Mouse (Mus musculus) kidney, adult 2 months (tissue): ENCODE results near the gene Sox1. TPM values are rescaled to one million over a fixed set of nuclear protein-coding genes. Genes with fewer than 3 reads are reported as not detected.

ENCODE experiments used
- DNase-seq: peaks from one replicate; pipeline ENCODE4 v3.0.0; 2021
- H3K27ac ChIP-seq: fragments of 200-500 bp; 2 replicates; pipeline ENCODE4 v1.5.1; 2012; ENCODE audit warnings: low read depth, low read length, control low read depth, inconsistent platforms; ENCODE audit not compliant: insufficient read depth
- H3K27me3 ChIP-seq: fragments of 200-500 bp; replicated peaks from 2 replicates; pipeline ENCODE4 v1.6.1; 2012; ENCODE audit warnings: mild to moderate bottlenecking, moderate library complexity, low read length, inconsistent platforms; ENCODE audit not compliant: control insufficient read depth, insufficient read depth
- H3K36me3 ChIP-seq: fragments of 200-500 bp; 2 replicates; pipeline ENCODE4 v1.6.1; 2012; ENCODE audit warnings: mild to moderate bottlenecking, moderate library complexity, low read length, inconsistent platforms; ENCODE audit not compliant: control insufficient read depth, insufficient read depth
- H3K4me1 ChIP-seq: fragments of 200-500 bp; 2 replicates; pipeline ENCODE4 v1.6.1; 2011; ENCODE audit warnings: low read length; ENCODE audit not compliant: control insufficient read depth, insufficient read depth
- H3K4me3 ChIP-seq: fragments of 200-500 bp; 2 replicates; pipeline ENCODE4 v1.5.1; 2011; ENCODE audit warnings: mild to moderate bottlenecking, low read depth, low read length, control low read depth; ENCODE audit not compliant: insufficient read depth
- CTCF ChIP-seq: fragments of 200-500 bp; conservative IDR thresholded peaks from 2 replicates; pipeline ENCODE4 v1.5.1; 2011; ENCODE audit warnings: low read depth, mild to moderate bottlenecking, control low read depth, low read length, moderate library complexity, mixed read lengths; ENCODE audit not compliant: insufficient read depth, insufficient read length
- POLR2A ChIP-seq: fragments of 200-500 bp; IDR thresholded peaks from one replicate; pipeline ENCODE4 v1.6.1; 2011; ENCODE audit warnings: low read depth, low read length, control low read depth
- WGBS: fragments of 180-500 bp; shearing (Covaris S2); methylation state at CpG from one replicate; pipeline ENCODE4 v1.1.7; 2018; 5-methylcytosine and 5-hydroxymethylcytosine counted together
- polyA plus RNA-seq: library from polyadenylated mRNA; depleted of rRNA; stranded (reverse); fragments of >200 nt; gene quantifications from 2 replicates; pipeline ENCODE4 v1.2.3, GENCODE M21; 2012

The Sox1 gene
- polyA plus RNA-seq, 1 experiment = not detected

GRCm38 (mm10) chr8:12398011-12398945 is 3.2 kb downstream of the Sox1 start:
- TF ChIP-seq CTCF (no peak), POLR2A (no peak)
- Histone ChIP-seq H3K27ac (no peak overlapping the region), H3K4me3 (no peak overlapping the region), H3K27me3 (peaks cover 26% of the 10 kb centered on the region), H3K4me1 (no peaks in the 10 kb centered on the region), H3K36me3 (no peaks in the 10 kb centered on the region)
- no peak for DNase-seq
- 8% methylated on average over 21 of the region's 21 CpGs for WGBS

- Histone ChIP-seq H3K4me3 (no peak overlapping the region), H3K36me3 (no peaks in the 10 kb centered on the region), H3K27me3 (peaks cover 23% of the 10 kb centered on the region), H3K4me1 (no peaks in the 10 kb centered on the region), H3K27ac (no peak overlapping the region)
- 9% methylated on average over 5 of the region's 5 CpGs for WGBS
- TF ChIP-seq CTCF (no peak), POLR2A (no peak)
- DNase-seq = no peak
These were observed 4.5 kb downstream of the Sox1 start for GRCm38 (mm10) chr8:12399421-12400205.

GRCm38 (mm10) chr8:12400611-12401390 is 5.7 kb downstream of the Sox1 start:
- Histone ChIP-seq H3K27ac (no peak overlapping the region), H3K27me3 (peaks cover 21% of the 10 kb centered on the region), H3K4me3 (no peak overlapping the region), H3K36me3 (no peaks in the 10 kb centered on the region), H3K4me1 (no peaks in the 10 kb centered on the region)
- peak; percentile 30 for DNase-seq
- TF ChIP-seq POLR2A (no peak), CTCF (no peak)
- WGBS = 3% methylated on average over 42 of the region's 44 CpGs

- H3K4me1 ChIP-seq = no peaks in the 10 kb centered on the region
- H3K27ac ChIP-seq = no peak overlapping the region
- WGBS = 3% methylated on average over 35 of the region's 35 CpGs
- H3K4me3 ChIP-seq = no peak overlapping the region
- no peak for DNase-seq
- H3K27me3 ChIP-seq = peaks cover 18% of the 10 kb centered on the region
- no peaks in the 10 kb centered on the region for H3K36me3 ChIP-seq
- TF ChIP-seq POLR2A (no peak), CTCF (no peak)
These were observed 6.5 kb downstream of the Sox1 start for GRCm38 (mm10) chr8:12401391-12402270.

GRCm38 (mm10) chr8:12402709-12403108 is 7.6 kb downstream of the Sox1 start:
- TF ChIP-seq CTCF (no peak), POLR2A (no peak)
- DNase-seq = no peak
- 8% methylated on average over 9 of the region's 9 CpGs for WGBS
- Histone ChIP-seq H3K4me3 (no peak overlapping the region), H3K27me3 (peaks cover 14% of the 10 kb centered on the region), H3K4me1 (no peaks in the 10 kb centered on the region), H3K36me3 (no peaks in the 10 kb centered on the region), H3K27ac (no peak overlapping the region)

- no peak for TF ChIP-seq CTCF
- TF ChIP-seq POLR2A = no peak
- DNase-seq = no peak
- Histone ChIP-seq H3K36me3 (no peaks in the 10 kb centered on the region), H3K4me1 (peaks cover 3% of the 10 kb centered on the region; the same call in 1 of the 2 replicates), H3K4me3 (no peak overlapping the region), H3K27me3 (peaks cover 1% of the 10 kb centered on the region; the same call in 1 of the 2 replicates), H3K27ac (no peak overlapping the region)
- WGBS = 39% methylated on average over 10 of the region's 10 CpGs
These were observed 12.9 kb downstream of the Sox1 start for GRCm38 (mm10) chr8:12408020-12408419.
